Mouse (Mus musculus) liver, embryonic 13.5 days (tissue): Measurements from ENCODE around the gene Tmod3. TPM values are rescaled to one million over a fixed set of nuclear protein-coding genes. Genes with fewer than 3 reads are reported as not detected.

Experiments
- ATAC-seq: fragments of 200-750 bp; cut with Nextera tagmentation; 2 replicates; pipeline ENCODE4 v1.8.0; 2017; ENCODE audit warnings: low read depth, mild to moderate bottlenecking, moderate number of reproducible peaks, moderate library complexity
- DNase-seq: peaks from one replicate; pipeline ENCODE4 v3.0.0; 2022
- H3K27ac ChIP-seq: fragments of 300-500 bp; sonication (generic); 2 replicates; pipeline ENCODE4 v1.5.1; 2015; ENCODE audit warnings: moderate library complexity, mild to moderate bottlenecking, inconsistent platforms
- H3K27me3 ChIP-seq: fragments of 300-500 bp; sonication (generic); 2 replicates; pipeline ENCODE4 v1.6.1; 2015; ENCODE audit warnings: mild to moderate bottlenecking, inconsistent platforms
- H3K36me3 ChIP-seq: fragments of 300-500 bp; sonication (generic); 2 replicates; pipeline ENCODE4 v1.6.1; 2015; ENCODE audit warnings: mild to moderate bottlenecking, inconsistent platforms
- H3K4me1 ChIP-seq: fragments of 300-500 bp; sonication (generic); replicated peaks from 2 replicates; pipeline ENCODE4 v1.6.1; 2015; ENCODE audit warnings: inconsistent platforms
- H3K4me2 ChIP-seq: fragments of 300-500 bp; sonication (generic); 2 replicates; pipeline ENCODE4 v1.6.1; 2015; ENCODE audit warnings: inconsistent platforms, mild to moderate bottlenecking, moderate library complexity
- H3K4me3 ChIP-seq: fragments of 300-500 bp; sonication (generic); replicated peaks from 2 replicates; pipeline ENCODE4 v1.5.1; 2015; ENCODE audit warnings: mild to moderate bottlenecking, inconsistent platforms
- H3K9ac ChIP-seq: fragments of 300-500 bp; sonication (generic); 2 replicates; pipeline ENCODE4 v1.6.1; 2015; ENCODE audit warnings: mild to moderate bottlenecking, inconsistent platforms
- H3K9me3 ChIP-seq: fragments of 300-500 bp; sonication (generic); replicated peaks from 2 replicates; pipeline ENCODE4 v1.6.1; 2016; ENCODE audit warnings: inconsistent platforms
- WGBS: fragments of 180-500 bp; shearing (Covaris S2); methylation state at CpG from one replicate; pipeline ENCODE4 v1.1.7; 2015; ENCODE audit not compliant: insufficient replicate concordance; 5-methylcytosine and 5-hydroxymethylcytosine counted together
- polyA plus RNA-seq: library from polyadenylated mRNA; unstranded; fragments of >200 nt; fragmentation: Nextera tagmentation; extraction: Ambion mirVana; gene quantifications from 2 replicates; pipeline ENCODE4 v1.2.1, GENCODE M21; 2015

The Tmod3 gene
- polyA plus RNA-seq, 1 experiment from 2014 or later: 28.9 TPM

DNA sequence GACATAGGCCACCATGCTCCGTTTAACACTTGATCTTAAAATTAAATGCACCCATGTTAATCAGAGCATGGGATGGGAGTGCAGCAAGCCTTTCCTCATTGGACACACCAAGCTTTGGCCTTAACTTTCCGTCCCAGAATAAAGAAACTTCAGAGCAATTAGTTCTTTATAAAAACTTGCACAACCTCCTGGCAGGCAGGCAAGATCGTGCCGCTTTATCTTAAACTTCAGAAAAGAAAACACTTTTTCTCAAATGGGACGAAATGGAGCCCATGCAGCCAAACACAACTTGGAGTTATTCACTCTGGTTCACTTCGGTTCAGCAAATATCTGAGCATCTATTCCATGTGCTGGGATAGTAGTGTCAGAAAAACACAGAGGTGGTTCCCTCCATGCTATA, 19.9 kb upstream of the Tmod3 start:
- H3K27ac ChIP-seq: no peak overlapping the region
- no peaks in the 10 kb centered on the region for H3K4me1 ChIP-seq
- H3K4me2 ChIP-seq: no peak overlapping the region
- ATAC-seq (no peak), DNase-seq (no peak)
- 77% methylated on average over 6 of the region's 6 CpGs for WGBS
- no peak overlapping the region for H3K4me3 ChIP-seq
- no peaks in the 10 kb centered on the region for H3K9me3 ChIP-seq
- no peaks in the 10 kb centered on the region for H3K27me3 ChIP-seq
- no peak overlapping the region for H3K9ac ChIP-seq
- H3K36me3 ChIP-seq: no peaks in the 10 kb centered on the region

DNA sequence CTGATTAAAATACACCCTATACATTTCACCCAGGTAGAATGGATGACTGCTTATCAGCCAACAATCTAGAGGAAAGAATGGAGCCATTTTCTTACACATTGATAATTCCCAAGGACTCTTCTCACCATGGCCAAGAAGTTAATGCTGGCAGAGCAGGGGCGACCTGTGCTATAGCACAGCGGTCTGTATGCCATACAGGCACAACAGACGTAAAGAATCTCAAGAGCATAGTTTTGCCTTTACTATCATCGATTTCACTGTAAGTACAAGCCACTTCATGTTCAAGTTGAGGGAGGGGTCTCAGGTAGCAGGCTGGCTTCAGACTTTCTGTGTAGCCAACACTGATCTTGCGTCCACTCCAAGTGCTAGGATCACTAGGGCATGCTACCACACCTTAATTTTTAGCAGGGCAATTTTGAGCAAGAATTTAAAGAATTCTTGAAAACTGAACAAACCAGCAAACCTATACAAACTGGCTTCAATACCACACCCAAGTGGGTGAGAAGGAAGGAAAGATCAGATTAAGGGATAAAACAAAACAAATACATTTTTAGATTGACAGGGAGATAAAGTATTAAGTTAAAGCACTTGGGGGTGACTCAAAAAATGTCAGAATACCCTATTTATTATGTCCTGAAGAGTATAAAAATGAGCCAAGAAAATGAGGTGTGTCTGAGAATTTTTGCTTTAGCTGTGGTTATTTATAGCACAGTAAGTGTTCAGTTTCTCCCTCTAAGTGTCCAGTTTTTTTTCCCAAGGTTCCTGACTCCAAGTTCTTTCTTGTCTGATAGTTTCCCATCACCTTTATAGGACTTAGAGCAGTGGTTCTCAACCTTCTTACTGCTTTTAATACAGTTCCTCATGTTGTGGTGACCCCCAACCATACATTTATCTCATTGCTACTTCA, 11.8 kb upstream of the Tmod3 start:
- no peak for DNase-seq
- 0 out of 2 replicates have a peak, but pooled peaks cover 6% of the 10 kb centered on the region for H3K27me3 ChIP-seq
- no peaks in the 10 kb centered on the region for H3K9me3 ChIP-seq
- no peak overlapping the region for H3K4me2 ChIP-seq
- H3K36me3 ChIP-seq: no peaks in the 10 kb centered on the region
- H3K4me3 ChIP-seq: no peak overlapping the region
- ATAC-seq: no peak
- no peak overlapping the region for H3K9ac ChIP-seq
- 74% methylated on average over 5 of the region's 5 CpGs for WGBS
- H3K4me1 ChIP-seq: no peaks in the 10 kb centered on the region
- no peak overlapping the region for H3K27ac ChIP-seq

DNA sequence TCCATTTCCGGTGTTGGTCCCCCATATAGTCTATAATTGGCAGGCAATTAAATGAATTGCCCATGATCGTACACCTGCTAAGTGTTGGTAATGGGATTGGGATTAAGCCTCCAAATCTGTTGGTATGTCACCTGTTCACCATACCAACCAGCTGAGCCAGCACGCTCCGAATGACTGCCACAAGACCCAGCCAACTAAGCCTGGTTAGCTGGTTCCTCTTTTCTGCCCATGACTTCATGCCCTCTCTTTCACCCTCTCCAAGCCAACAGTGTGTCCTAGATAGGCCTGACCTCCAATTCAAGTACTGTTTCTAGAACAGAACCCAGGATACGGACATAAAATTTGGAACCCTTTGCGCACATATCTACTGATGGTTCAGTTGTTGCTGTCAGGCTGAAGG, 8.9 kb upstream of the Tmod3 start:
- Histone ChIP-seq H3K9ac (no peak overlapping the region), H3K9me3 (no peaks in the 10 kb centered on the region), H3K36me3 (no peaks in the 10 kb centered on the region), H3K4me1 (peaks cover 10% of the 10 kb centered on the region), H3K27me3 (0 out of 2 replicates have a peak, but pooled peaks cover 6% of the 10 kb centered on the region), H3K27ac (no peak overlapping the region), H3K4me2 (no peak overlapping the region), H3K4me3 (no peak overlapping the region)
- DNase-seq (no peak), ATAC-seq (no peak)
- WGBS: 72% methylated on average over 6 of the region's 6 CpGs

DNA sequence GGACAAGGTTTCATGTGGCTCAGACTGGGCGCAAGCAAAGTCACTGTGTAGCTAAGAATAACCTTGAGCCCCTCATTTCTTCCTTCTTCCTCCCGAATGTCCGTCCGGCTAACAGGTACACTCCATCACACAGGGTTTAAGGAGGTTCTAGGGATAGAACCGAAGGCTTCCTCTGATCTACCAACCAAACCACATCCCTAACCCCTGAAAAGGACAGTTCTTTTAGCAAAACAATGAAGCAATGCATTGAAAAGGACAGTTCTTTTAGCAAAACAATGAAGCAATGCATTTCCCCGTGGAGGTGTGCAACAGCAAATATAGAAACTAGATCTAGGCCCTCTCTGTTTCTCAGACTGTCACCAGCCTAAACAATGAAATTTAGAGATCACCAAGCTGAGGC, 5.4 kb upstream of the Tmod3 start:
- Histone ChIP-seq H3K9ac (no peak overlapping the region), H3K36me3 (no peaks in the 10 kb centered on the region), H3K4me3 (no peak overlapping the region), H3K4me1 (peaks cover 20% of the 10 kb centered on the region), H3K27ac (no peak overlapping the region), H3K4me2 (no peak overlapping the region), H3K9me3 (no peaks in the 10 kb centered on the region), H3K27me3 (0 out of 2 replicates have a peak, but pooled peaks cover 6% of the 10 kb centered on the region)
- ATAC-seq: no peak
- WGBS: 71% methylated on average over 6 of the region's 6 CpGs
- no peak for DNase-seq

DNA sequence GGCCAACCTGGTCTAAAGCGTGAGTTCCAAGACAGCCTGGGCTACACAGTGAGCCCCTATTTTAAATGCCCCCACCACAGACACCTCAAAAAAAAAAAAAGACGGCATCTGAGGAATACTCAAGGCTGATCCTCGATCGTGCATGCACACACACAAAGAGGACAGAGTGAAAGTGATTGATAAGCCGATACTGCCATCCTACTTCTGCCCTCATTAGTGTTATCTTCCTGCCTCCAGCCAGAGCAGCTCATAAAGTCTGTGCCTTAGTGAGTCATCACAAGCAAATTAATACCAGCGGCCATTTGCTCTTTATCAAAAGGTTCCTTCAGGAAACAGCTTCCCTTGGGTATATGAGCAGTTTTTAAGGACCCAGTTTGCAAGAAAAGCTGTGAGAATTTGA, 4.2 kb upstream of the Tmod3 start:
- Histone ChIP-seq H3K4me2 (peak overlapping the region; percentile 38), H3K9ac (no peak overlapping the region), H3K9me3 (no peaks in the 10 kb centered on the region), H3K4me3 (no peak overlapping the region), H3K27ac (no peak overlapping the region), H3K36me3 (no peaks in the 10 kb centered on the region), H3K27me3 (0 out of 2 replicates have a peak, but pooled peaks cover 6% of the 10 kb centered on the region), H3K4me1 (peaks cover 28% of the 10 kb centered on the region)
- ATAC-seq (peak; percentile 59), DNase-seq (peak; percentile 60)
- 25% methylated on average over 6 of the region's 6 CpGs for WGBS

DNA sequence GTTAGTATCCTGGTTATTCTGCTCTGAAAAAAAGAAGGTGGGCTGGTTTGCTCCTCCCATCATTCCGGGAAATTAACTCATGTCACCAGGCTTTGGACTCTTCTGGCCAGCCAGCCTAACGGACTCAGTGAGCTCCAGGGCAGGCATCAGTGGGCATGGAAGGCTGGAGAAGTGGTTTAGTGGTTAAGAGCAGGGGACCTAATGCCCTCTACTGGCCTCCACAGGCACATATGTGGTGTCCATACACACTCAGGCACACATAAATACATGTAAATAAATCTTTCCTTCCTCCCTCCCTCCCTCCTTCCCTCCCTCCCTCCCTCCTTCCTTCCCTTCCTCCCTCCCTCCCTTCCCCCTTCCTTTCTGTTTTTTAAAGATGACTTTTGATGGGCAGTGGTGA, 3.7 kb upstream of the Tmod3 start:
- Histone ChIP-seq H3K4me2 (peak overlapping the region; percentile 38), H3K27ac (no peak overlapping the region), H3K9me3 (no peaks in the 10 kb centered on the region), H3K9ac (no peak overlapping the region), H3K4me3 (no peak overlapping the region), H3K4me1 (peaks cover 32% of the 10 kb centered on the region), H3K27me3 (0 out of 2 replicates have a peak, but pooled peaks cover 6% of the 10 kb centered on the region), H3K36me3 (no peaks in the 10 kb centered on the region)
- DNase-seq (no peak), ATAC-seq (no peak)
- 43% methylated on average over 2 of the region's 2 CpGs for WGBS

DNA sequence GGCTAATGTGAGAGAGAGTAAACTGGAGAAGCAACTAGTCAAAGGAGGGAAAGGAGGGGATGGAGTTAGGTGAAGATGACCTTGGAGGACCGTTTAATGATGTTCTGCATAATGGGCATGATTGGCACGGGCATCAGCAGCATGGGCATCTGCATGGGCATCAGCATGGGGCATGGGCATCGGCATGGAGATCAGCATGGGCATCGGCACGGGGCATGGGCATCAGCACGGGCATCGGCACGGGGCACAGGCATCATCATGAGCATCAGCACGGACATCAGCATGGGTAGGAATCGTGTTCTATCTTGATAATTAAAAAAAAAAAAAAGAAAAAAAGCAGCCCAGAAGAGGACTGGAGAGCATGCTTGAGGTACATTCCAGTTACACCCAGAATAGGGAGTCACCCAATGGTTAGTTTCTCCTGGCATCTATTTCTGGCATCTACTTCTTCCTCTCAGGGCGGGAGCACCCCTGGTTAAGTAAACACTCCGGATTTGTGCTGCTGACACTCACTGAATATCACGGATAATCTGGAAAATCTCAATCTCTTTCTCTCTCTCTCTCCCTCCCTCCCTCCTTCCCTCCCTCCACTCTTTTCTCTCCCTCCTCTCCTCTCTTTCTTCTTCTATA, 1.7 kb upstream of the Tmod3 start:
- no peak for ATAC-seq
- H3K4me3 ChIP-seq: no peak overlapping the region
- no peak overlapping the region for H3K27ac ChIP-seq
- WGBS: 74% methylated on average over 13 of the region's 13 CpGs
- H3K4me1 ChIP-seq: peaks cover 48% of the 10 kb centered on the region
- no peak for DNase-seq
- H3K27me3 ChIP-seq: no peaks in the 10 kb centered on the region
- no peak overlapping the region for H3K9ac ChIP-seq
- H3K9me3 ChIP-seq: no peaks in the 10 kb centered on the region
- H3K36me3 ChIP-seq: no peaks in the 10 kb centered on the region
- H3K4me2 ChIP-seq: no peak overlapping the region

DNA sequence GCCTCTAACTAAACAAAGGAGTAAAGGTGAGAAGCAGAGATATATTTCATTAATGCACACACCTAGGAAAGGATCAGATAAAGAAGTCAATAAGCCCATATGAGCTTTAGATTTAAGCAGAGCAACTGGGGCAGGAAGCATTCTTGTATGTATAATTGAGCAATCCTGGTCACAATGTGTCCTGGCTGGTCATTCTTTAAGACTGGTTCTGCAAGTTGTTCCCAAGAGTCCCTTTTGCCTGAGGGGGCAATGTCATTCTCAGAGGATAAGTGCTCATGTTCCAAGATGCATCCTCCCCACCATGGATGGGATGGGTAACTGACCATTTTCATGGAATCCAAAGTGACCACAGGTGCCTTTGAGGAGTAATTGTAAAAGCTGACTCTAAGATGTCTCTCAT, 896 bp upstream of the Tmod3 start:
- Histone ChIP-seq H3K4me2 (no peak overlapping the region), H3K4me3 (no peak overlapping the region), H3K9ac (no peak overlapping the region), H3K36me3 (no peaks in the 10 kb centered on the region), H3K27me3 (no peaks in the 10 kb centered on the region), H3K9me3 (no peaks in the 10 kb centered on the region), H3K27ac (no peak overlapping the region), H3K4me1 (peaks cover 48% of the 10 kb centered on the region)
- ATAC-seq: no peak
- DNase-seq: no peak

DNA sequence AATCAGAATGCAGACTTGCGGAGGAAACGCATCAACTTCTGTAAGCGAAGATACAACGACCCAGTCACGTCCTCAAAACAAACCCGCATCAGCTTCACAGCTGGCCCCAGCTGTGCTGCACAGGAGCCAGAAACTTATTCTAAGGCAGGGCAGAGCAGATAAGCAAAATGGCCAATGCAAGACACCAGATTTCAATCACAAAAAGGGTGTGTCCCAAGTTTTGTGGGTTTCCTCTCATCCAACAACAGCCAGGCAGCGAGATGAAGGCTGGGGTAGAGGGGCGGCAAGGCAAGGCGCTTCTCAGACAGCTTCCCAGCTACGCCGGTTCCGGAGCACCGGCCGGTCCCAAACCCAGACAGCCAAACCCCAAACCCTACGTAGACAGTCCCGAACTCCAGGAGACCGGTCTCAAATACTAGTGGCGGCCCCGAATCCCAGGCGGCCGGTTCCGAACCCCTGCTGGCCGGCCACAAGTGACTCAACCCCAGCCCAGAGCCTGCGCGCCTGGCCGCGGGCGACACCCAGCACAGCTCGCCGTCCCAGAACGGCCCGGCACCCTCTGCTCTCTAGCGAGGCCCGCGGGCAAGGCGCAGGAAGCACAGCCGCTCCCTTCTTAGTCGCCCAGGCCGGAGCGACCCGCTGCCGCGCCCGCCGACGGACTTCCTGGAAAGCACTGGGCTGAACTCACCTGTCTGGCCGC, 495 bp downstream of the Tmod3 start:
- Histone ChIP-seq H3K4me1 (peaks cover 48% of the 10 kb centered on the region), H3K27ac (peak overlapping the region; percentile 86), H3K4me3 (peak overlapping the region; percentile 76), H3K4me2 (peak overlapping the region; percentile 84), H3K9me3 (no peaks in the 10 kb centered on the region), H3K9ac (peak overlapping the region; percentile 81), H3K36me3 (no peaks in the 10 kb centered on the region), H3K27me3 (no peaks in the 10 kb centered on the region)
- ATAC-seq: peak; percentile 88
- DNase-seq: peak; percentile 68
- under 1% methylated on average over 47 of the region's 47 CpGs for WGBS

DNA sequence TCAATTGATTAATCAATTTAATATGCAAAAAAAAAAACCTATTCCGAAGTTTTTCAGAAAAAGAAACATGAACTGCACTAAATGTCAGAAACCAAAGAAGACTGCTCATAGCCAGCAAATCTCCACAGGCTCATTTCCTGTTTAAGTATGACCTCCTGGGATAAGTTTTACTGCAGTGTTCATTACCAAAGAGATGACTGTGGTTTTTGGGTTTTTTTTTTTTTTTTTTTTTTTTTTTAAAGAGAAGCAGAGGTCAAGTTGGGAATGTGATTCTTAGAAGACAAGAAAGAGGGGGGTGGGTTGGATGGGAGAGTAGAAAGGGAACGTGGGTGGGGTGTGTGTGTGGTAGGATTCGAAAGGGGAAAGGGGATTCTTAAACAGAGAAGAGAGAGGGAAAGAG, 1.1 kb downstream of the Tmod3 start:
- Histone ChIP-seq H3K4me2 (peak overlapping the region; percentile 84), H3K9me3 (no peaks in the 10 kb centered on the region), H3K27me3 (no peaks in the 10 kb centered on the region), H3K4me1 (peaks cover 47% of the 10 kb centered on the region), H3K27ac (peak overlapping the region; percentile 86), H3K4me3 (peak overlapping the region; percentile 76), H3K36me3 (no peaks in the 10 kb centered on the region), H3K9ac (peak overlapping the region; percentile 81)
- ATAC-seq (no peak), DNase-seq (no peak)
- 22% methylated on average over 3 of the region's 3 CpGs for WGBS

DNA sequence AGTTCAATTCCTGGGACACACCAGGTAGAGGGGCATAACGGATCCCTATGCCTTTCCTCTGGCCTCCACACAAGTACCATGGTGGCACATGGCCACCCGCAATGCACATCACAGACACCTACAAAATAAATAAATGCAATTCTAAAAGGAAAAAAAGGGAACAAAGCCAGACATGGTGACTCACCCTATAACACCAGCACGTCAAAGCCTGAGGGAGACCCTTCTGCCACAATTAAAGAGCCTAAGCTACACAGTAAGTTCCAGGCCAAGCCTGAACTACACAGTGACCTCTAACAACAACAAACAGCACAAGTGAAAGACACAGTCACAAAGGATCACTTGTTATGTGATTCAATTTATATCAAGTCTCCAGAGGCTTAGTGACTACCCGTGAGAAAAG, 5.7 kb downstream of the Tmod3 start:
- Histone ChIP-seq H3K9ac (no peak overlapping the region), H3K36me3 (no peaks in the 10 kb centered on the region), H3K4me3 (no peak overlapping the region), H3K27me3 (no peaks in the 10 kb centered on the region), H3K4me1 (peaks cover 52% of the 10 kb centered on the region), H3K27ac (no peak overlapping the region), H3K9me3 (no peaks in the 10 kb centered on the region), H3K4me2 (no peak overlapping the region)
- DNase-seq (no peak), ATAC-seq (no peak)
- 61% methylated on average over 4 of the region's 4 CpGs for WGBS
